In the genomic region with DNA sequence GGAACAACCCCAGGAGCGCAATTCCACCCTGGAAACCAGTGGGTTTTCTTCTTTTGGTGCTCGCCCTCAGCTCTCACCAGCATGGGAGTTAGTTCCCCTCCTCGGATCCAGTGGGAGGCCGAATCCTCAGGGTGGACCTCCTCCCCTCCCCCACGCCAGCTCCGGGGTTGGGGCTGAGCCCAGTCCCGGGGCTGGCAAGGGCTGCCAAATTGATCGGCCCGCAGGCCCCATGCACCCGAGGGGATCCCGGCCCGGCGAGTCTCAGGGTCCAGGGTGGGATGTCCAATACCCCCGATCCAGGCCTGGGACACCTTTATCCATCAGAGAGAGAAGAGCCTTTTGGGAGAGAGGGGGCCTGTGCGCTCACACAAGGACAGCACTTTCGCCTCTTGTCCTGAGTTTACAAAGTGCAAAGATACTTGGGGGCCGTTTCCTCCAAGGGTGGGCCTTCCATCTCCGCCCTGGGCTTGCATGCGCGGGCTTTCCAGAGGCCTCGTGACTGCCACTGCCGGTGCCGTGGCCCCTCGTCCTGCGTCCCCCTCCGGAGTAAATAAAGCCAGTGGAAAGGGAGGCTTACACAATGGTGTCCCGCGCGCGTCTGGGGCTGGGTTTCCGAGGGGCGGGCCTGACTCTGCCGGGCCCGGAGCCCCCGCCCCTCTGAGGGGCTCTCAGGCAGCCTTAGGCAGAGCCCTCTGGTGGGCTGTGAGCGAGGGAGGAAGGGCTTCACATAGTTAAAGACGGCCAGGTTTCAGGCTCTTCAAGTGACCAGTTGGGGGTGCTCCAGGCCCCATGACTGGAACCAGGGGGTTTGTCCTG, we compare ENCODE assay signal across 7 mouse cellular contexts.
DNase-seq lines count a peak whose midpoint lies in the region; ATAC-seq and TF ChIP-seq lines count a peak whose summit lies in the region.

No protein-coding gene starts in this region.

- TF ChIP-seq RAD21 in CH12.LX (IDR thresholded peaks at IDR 0.05; ENCODE audit: low read depth, low read length) = peak; percentile 73

- no peaks in the 10 kb centered on the region for H3K27me3 ChIP-seq in CH12.LX (replicated peaks)
- peaks cover 6% of the 10 kb centered on the region; the same call in 1 of the 2 replicates for H3K27me3 ChIP-seq in forebrain, embryonic 13.5 days
- H3K27me3 ChIP-seq in hindbrain, embryonic 13.5 days = peaks cover 10% of the 10 kb centered on the region; the same call in 1 of the 2 replicates
- H3K27me3 ChIP-seq in liver, embryonic 12.5 days (replicated peaks) = peaks cover 52% of the 10 kb centered on the region

- peak overlapping the region; percentile 69 to 95 (median 90) for H3K4me3 ChIP-seq in CH12.LX (replicated peaks in 1 of 3; ENCODE audit: low read depth in 2 of 3, low read length in 2 of 3, poor library complexity in 1 of 3)
- H3K4me3 ChIP-seq in forebrain, embryonic 13.5 days = peak overlapping the region; percentile 64
- peak overlapping the region; percentile 57 for H3K4me3 ChIP-seq in hindbrain, embryonic 13.5 days
- H3K4me3 ChIP-seq in liver, embryonic 12.5 days = peak overlapping the region; percentile 59

- TF ChIP-seq POLR2A in CH12.LX (IDR thresholded peaks at IDR 0.05; ENCODE audit: low read depth, low read length) = peak; percentile 53; the same call in 1 of the 2 replicates

- peak; percentile 85 for ATAC-seq in forebrain, embryonic 13.5 days
- peak; percentile 74 for ATAC-seq in hindbrain, embryonic 13.5 days (ENCODE audit: low FRiP score)
- ATAC-seq in liver, embryonic 12.5 days = 0 out of 2 replicates have a peak, but pooled peaks have one; percentile 31

- H3K9ac ChIP-seq in CH12.LX (ENCODE audit: insufficient read depth, low read depth) = peak overlapping the region; percentile 82
- peak overlapping the region; percentile 79 for H3K9ac ChIP-seq in forebrain, embryonic 13.5 days
- H3K9ac ChIP-seq in hindbrain, embryonic 13.5 days = peak overlapping the region; percentile 80
- H3K9ac ChIP-seq in liver, embryonic 12.5 days = peak overlapping the region; percentile 45

- H3K9me3 ChIP-seq in CH12.LX (replicated peaks; ENCODE audit: low read length) = no peaks in the 10 kb centered on the region
- H3K9me3 ChIP-seq in forebrain, embryonic 13.5 days (replicated peaks) = no peaks in the 10 kb centered on the region
- H3K9me3 ChIP-seq in hindbrain, embryonic 13.5 days = no peaks in the 10 kb centered on the region
- no peaks in the 10 kb centered on the region for H3K9me3 ChIP-seq in liver, embryonic 12.5 days (replicated peaks)

- H3K79me2 ChIP-seq in CH12.LX (replicated peaks; ENCODE audit: control insufficient read depth, extremely low read depth, insufficient read depth, poor library complexity, severe bottlenecking) = peaks cover 35% of the 10 kb centered on the region

- H3K4me1 ChIP-seq in CH12.LX (ENCODE audit: control insufficient read depth in 1 of 2, insufficient read depth in 2 of 2) = peaks cover 38 to 78% of the 10 kb centered on the region in 2 experiments
- peaks cover 71% of the 10 kb centered on the region for H3K4me1 ChIP-seq in forebrain, embryonic 13.5 days
- H3K4me1 ChIP-seq in hindbrain, embryonic 13.5 days (replicated peaks) = peaks cover 71% of the 10 kb centered on the region
- H3K4me1 ChIP-seq in liver, embryonic 12.5 days = peaks cover 66% of the 10 kb centered on the region

- DNase-seq in CH12.LX (ENCODE audit: extremely low read depth) = peak; percentile 53
- peak; percentile 56 for DNase-seq in WW6 (ENCODE audit: low read depth, low spot score)
- peak; percentile 51 for DNase-seq in naive thymus-derived CD4-positive, alpha-beta T cell, adult 2 months (ENCODE audit: low read depth)
- peak; percentile 88 for DNase-seq in thymus, postnatal 4 days

- in situ Hi-C loops in CH12.LX (cut with MboI; ENCODE audit: low pct_ligation_motif_present, low pct_unique_long_range_greater_than_20kb, low sequenced_read_pairs) = loop anchor here (5.0 kb wide), 2 partner anchors 35 to 40 kb away; no protein-coding TSS in a partner anchor

- peaks cover 4 to 22% of the 10 kb centered on the region in 2 experiments for H3K36me3 ChIP-seq in CH12.LX (replicated peaks in 1 of 2; ENCODE audit: control insufficient read depth in 1 of 2, insufficient read depth in 1 of 2, low read length in 1 of 2)
- 0 out of 2 replicates have a peak, but pooled peaks cover 3% of the 10 kb centered on the region for H3K36me3 ChIP-seq in forebrain, embryonic 13.5 days (ENCODE audit: poor library complexity, severe bottlenecking)
- H3K36me3 ChIP-seq in hindbrain, embryonic 13.5 days = no peaks in the 10 kb centered on the region
- H3K36me3 ChIP-seq in liver, embryonic 12.5 days = no peaks in the 10 kb centered on the region

- TF ChIP-seq CTCF in CH12.LX (conservative IDR thresholded peaks at IDR 0.05 in 1 of 2, IDR thresholded peaks at IDR 0.05 in 1 of 2; ENCODE audit: low read depth in 2 of 2, low read length in 2 of 2) = peak in 1 of 2 experiments; percentile 98; a peak in 2 of 4 replicates

- dilution Hi-C loops in CH12.LX (cut with MboI; ENCODE audit: extremely low pct_ligation_motif_present, extremely low pct_unique_long_range_greater_than_20kb, low sequenced_read_pairs) = no loop called here

- no peak for TF ChIP-seq EP300 in CH12.LX (IDR thresholded peaks at IDR 0.05; ENCODE audit: low read length)

- under 1% methylated on average over 37 of the region's 37 CpGs for WGBS in forebrain, embryonic 13.5 days
- under 1% methylated on average over 37 of the region's 37 CpGs for WGBS in hindbrain, embryonic 13.5 days
- 0% methylated on average over 37 of the region's 37 CpGs for WGBS in liver, embryonic 12.5 days (ENCODE audit: insufficient replicate concordance)

- peak overlapping the region; percentile 62; the same call in 1 of the 2 replicates for H3K27ac ChIP-seq in CH12.LX (ENCODE audit: insufficient read depth, low read depth)
- peak overlapping the region; percentile 68 for H3K27ac ChIP-seq in forebrain, embryonic 13.5 days
- H3K27ac ChIP-seq in hindbrain, embryonic 13.5 days = peak overlapping the region; percentile 76
- H3K27ac ChIP-seq in liver, embryonic 12.5 days = peak overlapping the region; percentile 45

- H3K4me2 ChIP-seq in CH12.LX (ENCODE audit: insufficient read depth, low read depth, poor library complexity, severe bottlenecking) = peak overlapping the region; percentile 72
- H3K4me2 ChIP-seq in forebrain, embryonic 13.5 days = peak overlapping the region; percentile 90
- peak overlapping the region; percentile 86 for H3K4me2 ChIP-seq in hindbrain, embryonic 13.5 days
- H3K4me2 ChIP-seq in liver, embryonic 12.5 days = peak overlapping the region; percentile 60

TF ChIP-seq in CH12.LX, 34 proteins besides CTCF, POLR2A, EP300 and RAD21:
- TF ChIP-seq NELFE (IDR thresholded peaks at IDR 0.05; ENCODE audit: low read depth, low read length) (peak; percentile 61; the same call in 1 of the 2 replicates), MXI1 (IDR thresholded peaks at IDR 0.05; ENCODE audit: low read depth, low read length) (peak; percentile 28), BHLHE40 (IDR thresholded peaks at IDR 0.05; ENCODE audit: low read depth, low read length) (peak; percentile 28; the same call in 1 of the 2 replicates), PAX5 (IDR thresholded peaks at IDR 0.05; ENCODE audit: low read length) (no peak), SIN3A (IDR thresholded peaks at IDR 0.05; ENCODE audit: low read length) (no peak; the same call in 1 of the 2 replicates), CHD2 (IDR thresholded peaks at IDR 0.05; ENCODE audit: low read length) (peak; percentile 78), ELF1 (IDR thresholded peaks at IDR 0.05; ENCODE audit: low read depth, low read length) (peak; percentile 61), MEF2A (IDR thresholded peaks at IDR 0.05; ENCODE audit: borderline replicate concordance, low read depth, low read length) (peak; percentile 47; the same call in 1 of the 2 replicates), IRF4 (IDR thresholded peaks at IDR 0.05; ENCODE audit: low read depth, low read length) (peak; percentile 62; the same call in 1 of the 2 replicates), TCF12 (IDR thresholded peaks at IDR 0.05; ENCODE audit: low read depth, low read length) (no peak; the same call in 1 of the 2 replicates), ZC3H11A (IDR thresholded peaks at IDR 0.05; ENCODE audit: low read depth, low read length) (peak; percentile 63), CHD1 (IDR thresholded peaks at IDR 0.05; ENCODE audit: low read depth, low read length) (no peak), SMC3 (IDR thresholded peaks at IDR 0.05; ENCODE audit: low read depth, low read length) (peak; percentile 95), MAZ (IDR thresholded peaks at IDR 0.05; ENCODE audit: low read depth, low read length) (peak; percentile 88), UBTF (IDR thresholded peaks at IDR 0.05; ENCODE audit: low read depth, low read length) (peak; percentile 62), MYC (IDR thresholded peaks at IDR 0.05; ENCODE audit: low read depth, low read length) (peak; percentile 22; the same call in 1 of the 2 replicates)

Comparison
In these comparisons a context has a peak if more than half of its experiments do, and no peak if none do; other contexts are left out.
1. Peak in every context shown above with its lines: DNase-seq, ATAC-seq, H3K4me3 ChIP-seq and H3K27ac ChIP-seq.
2. ATAC-seq: peak in every context shown above with its lines; median percentile 85 in forebrain, embryonic 13.5 days; 74 in hindbrain, embryonic 13.5 days; 31 in liver, embryonic 12.5 days.